Mouse (Mus musculus) midbrain, embryonic 13.5 days (tissue): ENCODE data around the gene Cd82. TPM values are rescaled to one million over a fixed set of nuclear protein-coding genes. Genes with fewer than 3 reads are reported as not detected.

ENCODE experiments used
- ATAC-seq: fragments of 200-750 bp; cut with Nextera tagmentation; 2 replicates; pipeline ENCODE4 v1.8.0; 2017; ENCODE audit warnings: mild to moderate bottlenecking, moderate TSS enrichment, moderate library complexity
- H3K27ac ChIP-seq: fragments of 300-500 bp; sonication (generic); 2 replicates; pipeline ENCODE4 v1.5.1; 2015; ENCODE audit warnings: inconsistent platforms, mild to moderate bottlenecking, moderate library complexity
- H3K27me3 ChIP-seq: fragments of 300-500 bp; sonication (generic); 2 replicates; pipeline ENCODE4 v1.6.1; 2015; ENCODE audit warnings: mild to moderate bottlenecking, inconsistent platforms
- H3K36me3 ChIP-seq: fragments of 300-500 bp; sonication (generic); 2 replicates; pipeline ENCODE4 v1.6.1; 2015; ENCODE audit warnings: mild to moderate bottlenecking, inconsistent platforms
- H3K4me1 ChIP-seq: fragments of 300-500 bp; sonication (generic); replicated peaks from 2 replicates; pipeline ENCODE4 v1.6.1; 2015; ENCODE audit warnings: inconsistent platforms
- H3K4me2 ChIP-seq: fragments of 300-500 bp; sonication (generic); replicated peaks from 2 replicates; pipeline ENCODE4 v1.6.1; 2015; ENCODE audit warnings: moderate library complexity, mild to moderate bottlenecking, inconsistent platforms
- H3K4me3 ChIP-seq: fragments of 300-500 bp; sonication (generic); replicated peaks from 2 replicates; pipeline ENCODE4 v1.5.1; 2015; ENCODE audit warnings: mild to moderate bottlenecking, inconsistent platforms
- H3K9ac ChIP-seq: fragments of 300-500 bp; sonication (generic); replicated peaks from 2 replicates; pipeline ENCODE4 v1.6.1; 2015; ENCODE audit warnings: mild to moderate bottlenecking, inconsistent platforms
- H3K9me3 ChIP-seq: fragments of 300-500 bp; sonication (generic); 2 replicates; pipeline ENCODE4 v1.6.1; 2016; ENCODE audit warnings: mild to moderate bottlenecking, inconsistent platforms
- WGBS: fragments of 180-500 bp; shearing (Covaris S2); methylation state at CpG from one replicate; pipeline ENCODE4 v1.1.7; 2015; 5-methylcytosine and 5-hydroxymethylcytosine counted together
- polyA plus RNA-seq: library from polyadenylated mRNA; unstranded; fragments of >200 nt; fragmentation: Nextera tagmentation; extraction: Ambion mirVana; gene quantifications from 2 replicates; pipeline ENCODE4 v1.2.1, GENCODE M21; 2015

Cd82 gene
- polyA plus RNA-seq, 1 experiment from 2014 or later = 16.2 TPM

DNA sequence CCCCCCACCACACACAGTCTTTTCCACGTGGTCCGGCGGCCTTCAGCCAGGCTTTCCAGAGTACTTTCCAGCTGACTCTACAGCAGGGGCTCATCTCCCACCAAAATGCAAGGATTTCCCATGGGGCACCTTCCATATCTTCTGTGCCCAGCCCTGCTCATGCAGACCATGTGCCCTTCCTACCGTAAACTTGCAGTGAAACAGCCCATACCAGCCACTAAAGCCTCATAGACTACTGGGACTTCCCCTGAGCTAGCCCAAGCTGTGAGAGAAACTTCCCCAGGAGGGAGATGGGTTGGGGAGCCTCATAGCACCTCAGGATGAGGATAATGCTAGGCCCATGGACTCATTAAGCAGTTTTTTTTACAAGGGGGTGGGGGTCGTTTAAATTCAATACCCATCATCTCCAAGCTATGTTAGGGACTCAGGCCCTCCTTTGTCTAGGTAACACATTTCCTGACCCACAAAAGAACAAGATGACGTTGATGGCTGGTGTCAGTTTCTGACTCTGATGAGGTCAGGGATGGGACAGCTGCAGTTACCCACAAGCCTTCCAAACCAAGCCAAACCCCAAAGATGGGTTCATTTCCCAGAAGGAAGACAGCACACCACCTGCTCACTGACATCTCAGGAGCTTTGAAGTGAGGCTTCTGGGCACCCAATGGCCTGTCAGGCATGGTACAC, 2.0 kb downstream of the Cd82 start:
- Histone ChIP-seq H3K9ac (no peak overlapping the region), H3K36me3 (no peaks in the 10 kb centered on the region), H3K4me1 (peaks cover 20% of the 10 kb centered on the region), H3K27ac (no peak overlapping the region), H3K9me3 (peaks cover 4% of the 10 kb centered on the region; the same call in 1 of the 2 replicates), H3K4me2 (no peak overlapping the region), H3K4me3 (no peak overlapping the region), H3K27me3 (peaks cover 29% of the 10 kb centered on the region)
- ATAC-seq = no peak
- WGBS = 90% methylated on average over 6 of the region's 6 CpGs

- H3K4me2 ChIP-seq = no peak overlapping the region
- no peak overlapping the region for H3K9ac ChIP-seq
- peaks cover 21% of the 10 kb centered on the region for H3K4me1 ChIP-seq
- no peak overlapping the region for H3K4me3 ChIP-seq
- peaks cover 4% of the 10 kb centered on the region; the same call in 1 of the 2 replicates for H3K9me3 ChIP-seq
- peaks cover 29% of the 10 kb centered on the region for H3K27me3 ChIP-seq
- 76% methylated on average over 7 of the region's 7 CpGs for WGBS
- no peaks in the 10 kb centered on the region for H3K36me3 ChIP-seq
- H3K27ac ChIP-seq = no peak overlapping the region
- no peak for ATAC-seq
Measured at GRCm38 (mm10) chr2:93459208-93459920, 3.6 kb downstream of the Cd82 start.

- no peak for ATAC-seq
- H3K27ac ChIP-seq = no peak overlapping the region
- no peaks in the 10 kb centered on the region for H3K36me3 ChIP-seq
- no peak overlapping the region for H3K4me2 ChIP-seq
- no peak overlapping the region for H3K4me3 ChIP-seq
- WGBS = 77% methylated on average over 8 of the region's 8 CpGs
- H3K4me1 ChIP-seq = peaks cover 21% of the 10 kb centered on the region
- no peak overlapping the region for H3K9ac ChIP-seq
- H3K9me3 ChIP-seq = peaks cover 4% of the 10 kb centered on the region; the same call in 1 of the 2 replicates
- H3K27me3 ChIP-seq = peaks cover 29% of the 10 kb centered on the region
Measured at GRCm38 (mm10) chr2:93458332-93459207, 4.4 kb downstream of the Cd82 start.

DNA sequence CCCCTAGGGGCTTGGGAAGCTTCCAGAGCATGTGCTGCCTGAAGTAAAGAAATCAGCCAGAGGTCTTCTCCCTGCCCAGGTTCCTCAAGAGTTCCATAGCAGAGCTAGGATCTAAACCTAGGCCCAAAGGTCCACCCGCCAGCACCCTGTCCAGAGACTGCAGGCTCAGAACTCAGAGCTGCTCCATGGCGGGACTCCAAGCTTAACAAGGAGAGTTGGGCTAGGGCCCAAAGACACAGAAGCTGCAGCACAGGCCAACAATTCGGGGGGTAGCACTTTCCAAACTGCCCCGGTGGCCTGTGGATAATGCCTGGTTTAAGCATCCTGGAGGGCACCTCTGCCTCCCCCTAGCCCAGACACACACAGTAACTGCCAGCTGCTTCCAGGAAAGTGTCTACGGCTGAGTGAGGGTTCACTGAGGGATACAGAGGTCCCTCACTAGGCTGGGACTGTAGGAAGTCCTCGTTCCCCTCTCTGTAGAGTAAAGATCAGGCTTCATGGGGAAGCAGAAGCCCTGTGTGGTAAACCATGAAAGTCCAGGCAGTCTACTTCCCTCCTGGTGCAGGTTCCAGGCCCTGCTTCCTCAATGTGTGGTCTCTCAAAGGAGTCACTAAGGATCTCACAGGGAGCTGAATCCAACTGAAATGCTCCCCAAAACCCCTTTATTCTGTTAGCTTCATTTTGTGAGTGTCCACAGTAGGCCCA, 5.4 kb downstream of the Cd82 start:
- peaks cover 15% of the 10 kb centered on the region for H3K4me1 ChIP-seq
- peaks cover 21% of the 10 kb centered on the region for H3K27me3 ChIP-seq
- 79% methylated on average over 6 of the region's 6 CpGs for WGBS
- no peak for ATAC-seq
- peaks cover 4% of the 10 kb centered on the region; the same call in 1 of the 2 replicates for H3K9me3 ChIP-seq
- H3K27ac ChIP-seq = no peak overlapping the region
- no peak overlapping the region for H3K4me3 ChIP-seq
- H3K4me2 ChIP-seq = no peak overlapping the region
- H3K36me3 ChIP-seq = no peaks in the 10 kb centered on the region
- H3K9ac ChIP-seq = no peak overlapping the region

GRCm38 (mm10) chr2:93456140-93456539, 6.8 kb downstream of the Cd82 start:
- WGBS = 61% methylated on average over 3 of the region's 3 CpGs
- Histone ChIP-seq H3K27ac (no peak overlapping the region), H3K9me3 (peaks cover 4% of the 10 kb centered on the region; the same call in 1 of the 2 replicates), H3K4me3 (no peak overlapping the region), H3K9ac (no peak overlapping the region), H3K4me2 (no peak overlapping the region), H3K36me3 (no peaks in the 10 kb centered on the region), H3K4me1 (0 out of 2 replicates have a peak, but pooled peaks cover 4% of the 10 kb centered on the region), H3K27me3 (peaks cover 10% of the 10 kb centered on the region)
- ATAC-seq = no peak

DNA sequence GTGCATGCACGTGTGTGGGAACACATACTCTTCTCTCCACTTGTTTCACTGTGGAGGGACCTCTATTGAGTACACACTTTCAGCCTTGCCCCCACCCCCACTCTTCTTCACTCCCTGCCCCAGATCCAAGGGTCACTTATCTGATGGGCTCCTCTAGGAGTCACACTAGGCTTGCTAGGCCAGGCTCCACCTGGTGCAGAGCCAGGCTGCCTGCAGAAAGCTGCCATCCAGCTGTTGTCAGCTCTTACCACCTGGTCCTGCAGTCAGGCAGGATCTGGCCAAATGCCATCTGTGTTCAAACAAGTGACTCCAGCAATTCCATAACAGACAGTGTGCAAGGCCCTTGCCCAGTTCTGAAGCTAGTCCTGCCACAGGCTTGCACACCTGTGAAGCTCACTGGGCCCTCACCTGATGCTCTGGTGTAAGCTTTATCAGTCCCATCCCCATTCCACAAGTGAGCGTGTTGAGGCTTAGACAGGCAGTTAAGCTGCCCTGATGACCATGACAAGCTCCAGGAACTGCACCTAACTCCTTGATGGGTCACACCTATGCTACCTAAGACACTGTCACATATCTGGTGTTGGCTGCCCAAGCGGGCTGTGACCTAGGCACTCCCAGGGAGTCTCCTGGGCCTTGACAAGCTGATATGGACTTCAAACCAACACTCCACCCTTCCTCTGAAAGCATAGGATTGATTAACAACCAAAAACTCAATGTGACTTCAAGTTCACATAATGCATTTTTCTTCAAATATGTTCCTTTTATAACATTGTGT, 7.9 kb downstream of the Cd82 start:
- Histone ChIP-seq H3K9ac (no peak overlapping the region), H3K4me1 (0 out of 2 replicates have a peak, but pooled peaks cover 4% of the 10 kb centered on the region), H3K36me3 (no peaks in the 10 kb centered on the region), H3K4me2 (no peak overlapping the region), H3K27me3 (no peaks in the 10 kb centered on the region), H3K9me3 (no peaks in the 10 kb centered on the region), H3K27ac (no peak overlapping the region), H3K4me3 (no peak overlapping the region)
- ATAC-seq = no peak
- 83% methylated on average over 3 of the region's 3 CpGs for WGBS

GRCm38 (mm10) chr2:93454334-93454733, 8.6 kb downstream of the Cd82 start:
- Histone ChIP-seq H3K9ac (no peak overlapping the region), H3K4me3 (no peak overlapping the region), H3K27me3 (no peaks in the 10 kb centered on the region), H3K27ac (no peak overlapping the region), H3K4me1 (0 out of 2 replicates have a peak, but pooled peaks cover 4% of the 10 kb centered on the region), H3K36me3 (no peaks in the 10 kb centered on the region), H3K9me3 (no peaks in the 10 kb centered on the region), H3K4me2 (no peak overlapping the region)
- WGBS = 80% methylated on average over 10 of the region's 10 CpGs
- no peak for ATAC-seq

GRCm38 (mm10) chr2:93453046-93453445, 9.9 kb downstream of the Cd82 start:
- Histone ChIP-seq H3K27me3 (no peaks in the 10 kb centered on the region), H3K4me1 (0 out of 2 replicates have a peak, but pooled peaks cover 4% of the 10 kb centered on the region), H3K9ac (no peak overlapping the region), H3K4me2 (no peak overlapping the region), H3K27ac (no peak overlapping the region), H3K9me3 (no peaks in the 10 kb centered on the region), H3K36me3 (no peaks in the 10 kb centered on the region), H3K4me3 (no peak overlapping the region)
- WGBS = 87% methylated on average over 4 of the region's 4 CpGs
- ATAC-seq = no peak

- Histone ChIP-seq H3K27me3 (no peaks in the 10 kb centered on the region), H3K9ac (no peak overlapping the region), H3K4me3 (no peak overlapping the region), H3K4me1 (0 out of 2 replicates have a peak, but pooled peaks cover 5% of the 10 kb centered on the region), H3K27ac (no peak overlapping the region), H3K36me3 (no peaks in the 10 kb centered on the region), H3K9me3 (no peaks in the 10 kb centered on the region), H3K4me2 (no peak overlapping the region)
- no peak for ATAC-seq
- WGBS = 87% methylated on average over 4 of the region's 4 CpGs
Measured at GRCm38 (mm10) chr2:93452506-93452905, 10.4 kb downstream of the Cd82 start.

- WGBS = 70% methylated on average over 6 of the region's 6 CpGs
- no peaks in the 10 kb centered on the region for H3K36me3 ChIP-seq
- no peaks in the 10 kb centered on the region for H3K9me3 ChIP-seq
- 0 out of 2 replicates have a peak, but pooled peaks cover 8% of the 10 kb centered on the region for H3K4me1 ChIP-seq
- no peak overlapping the region for H3K4me3 ChIP-seq
- no peak overlapping the region for H3K27ac ChIP-seq
- H3K4me2 ChIP-seq = no peak overlapping the region
- no peak overlapping the region for H3K9ac ChIP-seq
- no peaks in the 10 kb centered on the region for H3K27me3 ChIP-seq
- no peak for ATAC-seq
Measured at GRCm38 (mm10) chr2:93452057-93452456, 10.9 kb downstream of the Cd82 start.
